In the genomic region with DNA sequence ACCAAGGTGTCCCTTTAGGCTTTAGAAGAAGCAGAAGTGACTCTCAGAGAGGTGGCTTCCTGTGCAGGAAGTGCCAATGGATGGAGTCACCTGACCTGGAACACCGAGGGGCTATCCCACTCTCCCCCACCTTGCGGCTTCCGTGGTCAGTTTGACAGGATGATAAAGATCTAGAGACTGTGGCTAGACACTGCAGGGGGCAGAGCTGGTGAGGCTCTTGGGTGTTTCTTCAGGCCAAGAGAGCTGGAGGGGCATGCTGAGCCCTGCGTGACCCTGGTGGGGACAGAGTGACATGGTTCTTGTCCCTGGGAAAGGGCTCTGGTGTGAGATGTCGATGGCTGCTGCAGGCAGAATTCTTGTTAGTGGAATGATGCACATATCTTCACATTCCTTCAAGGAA, we compare ENCODE assay signal across 23 mouse cellular contexts. TPM values are rescaled to one million over a fixed set of nuclear protein-coding genes. Genes with fewer than 3 reads are reported as not detected.
DNase-seq lines count a peak whose midpoint lies in the region; ATAC-seq and TF ChIP-seq lines count a peak whose summit lies in the region.
"Had no signal": no experiment of that assay in that cellular context is flagged by ENCODE, and none has a peak within 500 bp of the region (broad histone marks: within the 10 kb centered on the region; RNA-seq: fewer than 3 reads in every experiment).

No protein-coding gene starts in this region.

- DNase-seq in CH12.LX (ENCODE audit: extremely low read depth) (no peak), ZHBTc4 (ENCODE audit: low read depth, low spot score) (peak; percentile 14)
- no peak for DNase-seq in gastrocnemius, postnatal 36 days
- DNase-seq in left cerebral cortex, adult 11 months (ENCODE audit: low spot score) = no peak
- DNase-seq in Muller cell, postnatal 12 days (ENCODE audit: inconsistent ontology term) = no peak
- DNase-seq: adrenal gland, adult 8-10 months; adrenal gland, postnatal 14 days; adrenal gland, postnatal 36 days; cerebellum, adult 11 months; cerebellum, adult 18-20 months; cerebellum, adult 8-10 months; cerebellum, adult 9-11 months; cerebellum, postnatal 14 days; cerebellum, postnatal 36 days; forebrain, postnatal 0 days had no signal

- no peaks in the 10 kb centered on the region for H3K9me3 ChIP-seq in CH12.LX (replicated peaks; ENCODE audit: low read length)
- H3K9me3 ChIP-seq: embryonic facial prominence, embryonic 10.5 days; embryonic facial prominence, embryonic 12.5 days; forebrain, embryonic 13.5 days; forebrain, embryonic 15.5 days; G1E had no signal

- no peaks in the 10 kb centered on the region for H3K36me3 ChIP-seq in CH12.LX (replicated peaks in 1 of 2; ENCODE audit: control insufficient read depth in 1 of 2, insufficient read depth in 1 of 2, low read length in 1 of 2)
- H3K36me3 ChIP-seq: embryonic facial prominence, embryonic 10.5 days; embryonic facial prominence, embryonic 12.5 days; forebrain, embryonic 15.5 days; G1E had no signal

- intact Hi-C loops in gastrocnemius, postnatal 36 days (cut with DNase I) = no loop called here

- no peaks in the 10 kb centered on the region for H3K27me3 ChIP-seq in CH12.LX (replicated peaks)
- H3K27me3 ChIP-seq: embryonic facial prominence, embryonic 12.5 days; forebrain, embryonic 13.5 days; forebrain, embryonic 15.5 days had no signal

- TF ChIP-seq RAD21 in CH12.LX (IDR thresholded peaks at IDR 0.05; ENCODE audit: low read depth, low read length) = no peak

- H3K79me2 ChIP-seq in CH12.LX (replicated peaks; ENCODE audit: control insufficient read depth, extremely low read depth, insufficient read depth, poor library complexity, severe bottlenecking) = no peaks in the 10 kb centered on the region

- peak; percentile 47 for ATAC-seq in common myeloid progenitor, adult 5-6 weeks (replicated peaks; ENCODE audit: low read depth, poor library complexity, severe bottlenecking)
- ATAC-seq in hematopoietic stem cell, adult 5-6 weeks (replicated peaks in 1 of 2; ENCODE audit: insufficient read depth in 1 of 2, low FRiP score in 2 of 2, low TSS enrichment in 1 of 2, low read depth in 1 of 2, poor library complexity in 2 of 2, severe bottlenecking in 2 of 2) = peak; percentile 64 to 68
- ATAC-seq: activated CD4-positive, CD25-positive, alpha-beta regulatory T cell, adult 4 months; forebrain, embryonic 13.5 days; forebrain, embryonic 15.5 days; forebrain, postnatal 0 days had no signal

- no peak for TF ChIP-seq EP300 in CH12.LX (IDR thresholded peaks at IDR 0.05; ENCODE audit: low read length)

- dilution Hi-C loops in CH12.LX (cut with MboI; ENCODE audit: extremely low pct_ligation_motif_present, extremely low pct_unique_long_range_greater_than_20kb, low sequenced_read_pairs) = no loop called here

- in situ Hi-C loops in CH12.LX (cut with MboI; ENCODE audit: low pct_ligation_motif_present, low pct_unique_long_range_greater_than_20kb, low sequenced_read_pairs) = no loop called here

- TF ChIP-seq POLR2A in CH12.LX (IDR thresholded peaks at IDR 0.05; ENCODE audit: low read depth, low read length) = no peak

- no peak overlapping the region for H3K9ac ChIP-seq in CH12.LX (ENCODE audit: insufficient read depth, low read depth)
- H3K9ac ChIP-seq: embryonic facial prominence, embryonic 12.5 days; forebrain, embryonic 13.5 days; forebrain, embryonic 15.5 days; forebrain, postnatal 0 days had no signal

- no peak overlapping the region for H3K4me3 ChIP-seq in CH12.LX (replicated peaks in 1 of 3; ENCODE audit: low read depth in 2 of 3, low read length in 2 of 3, poor library complexity in 1 of 3)
- H3K4me3 ChIP-seq: embryonic facial prominence, embryonic 10.5 days; embryonic facial prominence, embryonic 12.5 days; forebrain, embryonic 13.5 days; forebrain, embryonic 15.5 days had no signal

- no peak overlapping the region for H3K27ac ChIP-seq in CH12.LX (ENCODE audit: insufficient read depth, low read depth)
- H3K27ac ChIP-seq: embryonic facial prominence, embryonic 10.5 days; embryonic facial prominence, embryonic 12.5 days; forebrain, embryonic 13.5 days; forebrain, embryonic 15.5 days had no signal

- H3K4me2 ChIP-seq in CH12.LX (ENCODE audit: insufficient read depth, low read depth, poor library complexity, severe bottlenecking) = no peak overlapping the region
- H3K4me2 ChIP-seq: embryonic facial prominence, embryonic 12.5 days; forebrain, embryonic 13.5 days; forebrain, embryonic 15.5 days had no signal

- no peak for TF ChIP-seq CTCF in CH12.LX (conservative IDR thresholded peaks at IDR 0.05 in 1 of 2, IDR thresholded peaks at IDR 0.05 in 1 of 2; ENCODE audit: low read depth in 2 of 2, low read length in 2 of 2)

- H3K4me1 ChIP-seq in CH12.LX (ENCODE audit: control insufficient read depth in 1 of 2, insufficient read depth in 2 of 2) = peaks cover 29 to 71% of the 10 kb centered on the region in 2 experiments
- H3K4me1 ChIP-seq: forebrain, embryonic 15.5 days had no signal

TF ChIP-seq in CH12.LX, 34 proteins besides CTCF, POLR2A, EP300 and RAD21:
- TF ChIP-seq NELFE (IDR thresholded peaks at IDR 0.05; ENCODE audit: low read depth, low read length) (no peak), NRF1 (IDR thresholded peaks at IDR 0.05; ENCODE audit: low read depth, low read length) (no peak), BHLHE40 (IDR thresholded peaks at IDR 0.05; ENCODE audit: low read depth, low read length) (peak; percentile 49; the same call in 1 of the 2 replicates)
TF ChIP-seq in CH12.LX: peak in this region for 1.

RNA-seq across cellular contexts. Expression of a gene that starts 5.3 kb away (rescaled TPM):
- total RNA-seq in CH12.LX (2012; rRNA removed) (22.5 and 25.5 TPM in 2 replicates), CH12.LX (2014; rRNA removed) (28.7 and 29.8 TPM in 2 replicates)
- polyA plus RNA-seq in CH12.LX (2012; ENCODE audit: insufficient read length, low read depth) = 18.0 and 18.5 TPM in 2 replicates
- 1.0 and 2.4 TPM in 2 replicates for total RNA-seq in common myeloid progenitor, adult 5-6 weeks (2017)
- total RNA-seq in hematopoietic stem cell, adult 5-6 weeks (2017) = 5.1 and 10.2 TPM in 2 replicates
- 10 to 100 TPM; 43.4 to 43.5 TPM for total RNA-seq in gastrocnemius, postnatal 36 days (2021)
- polyA plus RNA-seq: G1E had no signal
